Mouse (Mus musculus) spleen, adult 2 months (tissue): ENCODE data around the gene Rab3d.

Experiments used
- CTCF ChIP-seq: fragments of 200-500 bp; IDR thresholded peaks from 2 replicates; pipeline ENCODE4 v1.5.1; 2011; ENCODE audit warnings: mild to moderate bottlenecking, inconsistent platforms; ENCODE audit not compliant: insufficient read depth, insufficient read length, insufficient replicate concordance; ENCODE audit errors: extremely low read depth
- POLR2A ChIP-seq: fragments of 200-500 bp; IDR thresholded peaks from 2 replicates; pipeline ENCODE4 v1.6.1; 2011; ENCODE audit warnings: low read depth, low read length, inconsistent platforms

DNA sequence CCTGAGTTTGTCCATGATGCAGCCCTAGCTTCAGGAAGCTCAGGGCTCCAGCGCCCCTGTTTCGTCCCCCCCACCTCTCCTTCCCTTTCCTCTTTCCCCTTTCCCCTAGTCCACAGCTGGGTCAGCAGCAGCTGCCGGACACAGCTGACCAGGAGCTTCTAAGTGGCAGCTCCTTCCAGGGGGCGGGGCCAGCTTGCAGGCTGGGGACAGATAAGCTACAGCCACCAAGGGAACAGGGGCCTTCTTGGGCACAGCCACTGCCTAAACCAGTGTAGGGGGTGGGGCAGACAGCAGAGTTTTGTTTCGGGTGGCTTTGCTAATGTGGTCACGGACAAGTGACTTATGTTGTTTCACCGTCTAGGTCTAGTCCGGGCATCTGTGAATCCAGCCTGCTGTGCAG is 45.4 kb upstream of the Rab3d start, which contains the start of gene Epor:
- TF ChIP-seq CTCF (no peak), POLR2A (no peak)
